Mouse (Mus musculus): ENCODE measurements around the gene Rnf26. TPM values are rescaled to one million over a fixed set of nuclear protein-coding genes. Genes with fewer than 3 reads are reported as not detected.

Rnf26 gene
- total RNA-seq, 1 experiment, result 19.9 TPM

DNA sequence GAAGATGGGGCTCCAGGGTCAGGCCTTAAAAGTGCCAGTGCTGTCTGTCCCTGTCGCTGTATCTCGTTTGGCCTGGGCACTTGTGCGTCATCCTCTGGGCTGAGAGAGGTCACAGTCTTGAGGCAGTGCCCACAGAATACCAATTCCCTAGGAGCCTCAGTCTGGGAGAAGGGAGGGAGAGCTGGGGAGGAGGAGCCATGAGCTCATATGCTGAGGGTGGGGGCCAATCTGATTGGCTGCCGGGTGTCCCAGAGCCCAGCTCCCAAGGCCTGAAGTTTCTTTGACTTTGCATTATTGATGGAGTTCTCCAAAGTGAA, 40.8 kb downstream of the Rnf26 start:
- Histone ChIP-seq H3K4me1 (ENCODE audit: control insufficient read depth in 2 of 2, insufficient read depth in 2 of 2, low read length in 2 of 2, poor library complexity in 1 of 2) (peaks cover 0 to 18% of the 10 kb centered on the region in 2 experiments; a peak in 1 of 4 replicates), H3K9ac (ENCODE audit: insufficient read depth, low read depth, low read length, poor library complexity, severe bottlenecking) (no peak overlapping the region), H3K9me3 (ENCODE audit: control insufficient read depth, insufficient read depth, low read depth, low read length) (no peaks in the 10 kb centered on the region), H3K4me3 (ENCODE audit: insufficient read depth in 1 of 2, low read depth in 1 of 2, low read length in 2 of 2, poor library complexity in 1 of 2, severe bottlenecking in 1 of 2) (no peak overlapping the region), H3K36me3 (ENCODE audit: control insufficient read depth, insufficient read depth, low read length, poor library complexity, severe bottlenecking) (no peaks in the 10 kb centered on the region), H3K27ac (ENCODE audit: insufficient read depth, low read depth, low read length, poor library complexity, severe bottlenecking) (no peak overlapping the region)
- DNase-seq (ENCODE audit: low read depth, low spot score), result no peak
- no peak for TF ChIP-seq ZC3H11A (IDR thresholded peaks at IDR 0.05; ENCODE audit: borderline replicate concordance, low read depth, low read length)
- no peak for TF ChIP-seq HCFC1 (IDR thresholded peaks at IDR 0.05; ENCODE audit: borderline replicate concordance, insufficient read depth, low read length)
- no peak for TF ChIP-seq ZNF384 (IDR thresholded peaks at IDR 0.05; ENCODE audit: low read depth, low read length)
- TF ChIP-seq MAFK (IDR thresholded peaks at IDR 0.05; ENCODE audit: insufficient read depth, low read depth, low read length), result no peak
- TF ChIP-seq CHD2 (IDR thresholded peaks at IDR 0.05; ENCODE audit: low read depth, low read length), result no peak
- in situ Hi-C loops (cut with MboI; ENCODE audit: low sequenced_read_pairs in 2 of 2, unreplicated experiment in 2 of 2), result no loop called here

DNA sequence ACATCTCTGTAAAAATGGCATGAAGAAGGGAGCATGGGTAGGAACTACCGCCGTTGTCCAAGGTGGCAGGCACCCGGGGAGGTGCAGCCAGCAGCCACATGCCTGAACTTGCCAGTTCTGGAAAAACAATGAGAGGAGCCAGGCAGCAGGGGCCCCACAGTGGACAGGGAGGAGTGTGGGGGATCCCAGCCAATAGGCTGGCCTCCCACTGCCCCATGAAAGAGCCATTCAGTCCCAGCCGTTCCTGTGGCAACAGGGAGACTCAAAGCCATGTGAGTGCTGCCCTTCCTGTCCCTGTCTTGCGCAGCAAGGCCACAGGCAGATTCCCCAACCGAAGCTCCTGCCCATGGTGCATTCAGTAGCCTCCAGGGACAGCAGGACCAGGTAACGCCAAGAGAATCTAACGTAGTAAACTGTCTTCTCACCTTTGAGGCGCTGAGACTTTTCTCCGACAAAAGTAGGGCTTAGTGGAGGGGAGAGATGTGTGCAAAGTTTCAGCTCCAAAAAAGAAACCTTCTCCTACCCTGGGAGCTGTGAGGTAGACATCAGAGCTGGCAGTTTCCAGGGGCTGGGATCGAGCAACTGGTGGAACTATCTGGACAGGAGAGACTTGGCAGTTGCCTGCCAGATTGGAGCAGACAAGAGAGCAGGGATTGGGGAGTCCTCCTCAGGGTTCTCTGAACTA, 41.3 kb downstream of the Rnf26 start:
- in situ Hi-C loops (cut with MboI; ENCODE audit: low sequenced_read_pairs in 2 of 2, unreplicated experiment in 2 of 2), result no loop called here
- Histone ChIP-seq H3K36me3 (ENCODE audit: control insufficient read depth, insufficient read depth, low read length, poor library complexity, severe bottlenecking) (no peaks in the 10 kb centered on the region), H3K9ac (ENCODE audit: insufficient read depth, low read depth, low read length, poor library complexity, severe bottlenecking) (no peak overlapping the region), H3K27ac (ENCODE audit: insufficient read depth, low read depth, low read length, poor library complexity, severe bottlenecking) (no peak overlapping the region), H3K4me3 (ENCODE audit: insufficient read depth in 1 of 2, low read depth in 1 of 2, low read length in 2 of 2, poor library complexity in 1 of 2, severe bottlenecking in 1 of 2) (no peak overlapping the region), H3K9me3 (ENCODE audit: control insufficient read depth, insufficient read depth, low read depth, low read length) (no peaks in the 10 kb centered on the region), H3K4me1 (ENCODE audit: control insufficient read depth in 2 of 2, insufficient read depth in 2 of 2, low read length in 2 of 2, poor library complexity in 1 of 2) (peaks cover 0 to 18% of the 10 kb centered on the region in 2 experiments; a peak in 1 of 4 replicates)
- TF ChIP-seq ZC3H11A (IDR thresholded peaks at IDR 0.05; ENCODE audit: borderline replicate concordance, low read depth, low read length) (no peak), CHD2 (IDR thresholded peaks at IDR 0.05; ENCODE audit: low read depth, low read length) (no peak), ZNF384 (IDR thresholded peaks at IDR 0.05; ENCODE audit: low read depth, low read length) (no peak), HCFC1 (IDR thresholded peaks at IDR 0.05; ENCODE audit: borderline replicate concordance, insufficient read depth, low read length) (no peak), MAFK (IDR thresholded peaks at IDR 0.05; ENCODE audit: insufficient read depth, low read depth, low read length) (no peak)
- DNase-seq (ENCODE audit: low read depth, low spot score), result no peak

DNA sequence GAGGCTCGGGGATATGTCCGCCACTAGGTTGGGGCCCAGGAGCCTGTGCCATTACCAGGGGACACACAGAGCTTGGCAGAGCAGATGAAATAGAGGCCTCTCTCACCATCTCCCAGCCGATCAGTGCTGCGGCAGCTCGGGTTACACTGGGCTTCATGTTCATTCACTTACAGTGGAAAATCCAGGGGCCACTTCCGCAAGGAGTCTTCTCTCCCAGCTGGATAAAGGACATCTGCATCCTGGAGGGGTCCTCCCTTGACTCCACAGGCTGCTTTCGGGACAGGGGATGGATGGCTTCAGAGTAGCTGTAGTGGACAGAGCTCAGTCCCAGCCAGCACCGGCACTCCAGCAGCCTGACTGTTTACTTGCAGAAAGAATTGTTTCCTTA, 42.5 kb downstream of the Rnf26 start:
- TF ChIP-seq ZNF384 (IDR thresholded peaks at IDR 0.05; ENCODE audit: low read depth, low read length) (no peak), HCFC1 (IDR thresholded peaks at IDR 0.05; ENCODE audit: borderline replicate concordance, insufficient read depth, low read length) (no peak), MAFK (IDR thresholded peaks at IDR 0.05; ENCODE audit: insufficient read depth, low read depth, low read length) (no peak), ZC3H11A (IDR thresholded peaks at IDR 0.05; ENCODE audit: borderline replicate concordance, low read depth, low read length) (no peak), CHD2 (IDR thresholded peaks at IDR 0.05; ENCODE audit: low read depth, low read length) (no peak)
- Histone ChIP-seq H3K9me3 (ENCODE audit: control insufficient read depth, insufficient read depth, low read depth, low read length) (no peaks in the 10 kb centered on the region), H3K4me1 (ENCODE audit: control insufficient read depth in 2 of 2, insufficient read depth in 2 of 2, low read length in 2 of 2, poor library complexity in 1 of 2) (peaks cover 0 to 18% of the 10 kb centered on the region in 2 experiments; a peak in 1 of 4 replicates), H3K4me3 (ENCODE audit: insufficient read depth in 1 of 2, low read depth in 1 of 2, low read length in 2 of 2, poor library complexity in 1 of 2, severe bottlenecking in 1 of 2) (no peak overlapping the region), H3K36me3 (ENCODE audit: control insufficient read depth, insufficient read depth, low read length, poor library complexity, severe bottlenecking) (no peaks in the 10 kb centered on the region), H3K27ac (ENCODE audit: insufficient read depth, low read depth, low read length, poor library complexity, severe bottlenecking) (no peak overlapping the region), H3K9ac (ENCODE audit: insufficient read depth, low read depth, low read length, poor library complexity, severe bottlenecking) (no peak overlapping the region)
- in situ Hi-C loops (cut with MboI; ENCODE audit: low sequenced_read_pairs in 2 of 2, unreplicated experiment in 2 of 2), result no loop called here
- DNase-seq (ENCODE audit: low read depth, low spot score), result no peak

DNA sequence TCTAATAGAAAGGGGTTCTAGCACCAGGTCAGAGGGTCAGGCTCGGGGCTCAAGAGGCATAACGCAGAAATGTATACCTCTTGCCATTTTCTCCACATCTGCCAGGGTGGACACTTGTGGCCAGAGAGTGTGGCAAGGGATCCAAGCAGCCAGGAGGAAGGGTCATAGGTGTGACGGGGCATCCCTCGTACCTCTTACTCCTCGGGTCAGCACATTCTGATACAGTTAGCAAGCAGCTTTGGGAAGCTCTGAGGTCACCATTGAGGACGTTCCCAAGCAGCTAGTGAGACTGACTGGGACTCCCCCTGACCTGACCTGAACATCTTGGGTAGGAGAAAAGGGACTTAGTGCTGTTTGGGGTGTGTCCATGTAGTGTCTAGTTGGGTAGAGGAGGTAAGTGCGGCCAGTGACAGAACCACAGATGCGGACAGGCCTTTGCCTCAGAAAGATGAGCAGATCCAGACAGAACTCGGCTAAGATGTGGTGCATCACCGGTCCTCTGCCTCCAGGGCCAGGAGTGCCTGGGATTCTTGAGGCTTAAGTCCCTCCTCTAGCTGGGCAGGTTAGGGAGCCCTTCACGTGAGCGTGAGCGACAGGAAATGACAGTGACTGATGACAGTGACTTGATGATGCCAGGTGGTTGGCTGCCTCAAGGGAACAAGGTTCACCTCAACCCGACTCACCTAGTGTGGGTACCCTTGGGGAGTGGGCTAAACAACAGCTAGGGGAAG, 43.0 kb downstream of the Rnf26 start:
- no peak overlapping the region for H3K27ac ChIP-seq (ENCODE audit: insufficient read depth, low read depth, low read length, poor library complexity, severe bottlenecking)
- DNase-seq (ENCODE audit: low read depth, low spot score), result no peak
- peaks cover 0 to 16% of the 10 kb centered on the region in 2 experiments; a peak in 1 of 4 replicates for H3K4me1 ChIP-seq (ENCODE audit: control insufficient read depth in 2 of 2, insufficient read depth in 2 of 2, low read length in 2 of 2, poor library complexity in 1 of 2)

More for the DNA sequence above, 43.0 kb downstream of the Rnf26 start:
- TF ChIP-seq ZC3H11A (IDR thresholded peaks at IDR 0.05; ENCODE audit: borderline replicate concordance, low read depth, low read length), result no peak
- no peak for TF ChIP-seq ZNF384 (IDR thresholded peaks at IDR 0.05; ENCODE audit: low read depth, low read length)
- TF ChIP-seq CHD2 (IDR thresholded peaks at IDR 0.05; ENCODE audit: low read depth, low read length), result no peak
- no peak for TF ChIP-seq MAFK (IDR thresholded peaks at IDR 0.05; ENCODE audit: insufficient read depth, low read depth, low read length)
- no peak for TF ChIP-seq HCFC1 (IDR thresholded peaks at IDR 0.05; ENCODE audit: borderline replicate concordance, insufficient read depth, low read length)
- Histone ChIP-seq H3K9me3 (ENCODE audit: control insufficient read depth, insufficient read depth, low read depth, low read length) (no peaks in the 10 kb centered on the region), H3K9ac (ENCODE audit: insufficient read depth, low read depth, low read length, poor library complexity, severe bottlenecking) (no peak overlapping the region), H3K4me3 (ENCODE audit: insufficient read depth in 1 of 2, low read depth in 1 of 2, low read length in 2 of 2, poor library complexity in 1 of 2, severe bottlenecking in 1 of 2) (no peak overlapping the region), H3K36me3 (ENCODE audit: control insufficient read depth, insufficient read depth, low read length, poor library complexity, severe bottlenecking) (no peaks in the 10 kb centered on the region)
- in situ Hi-C loops (cut with MboI; ENCODE audit: low sequenced_read_pairs in 2 of 2, unreplicated experiment in 2 of 2), result no loop called here
